Mouse (Mus musculus) Patski (cell line): ENCODE measurements around the gene Hcn2. TPM values are rescaled to one million over a fixed set of nuclear protein-coding genes. Genes with fewer than 3 reads are reported as not detected.
"Not testable (repeated sequence)": the region's sequence is repeated elsewhere in the genome, so short reads cannot be mapped to it uniquely, and the experiment has no call there.

Experiments used
- ATAC-seq: fragments of 100-300 bp; one replicate; pipeline ENCODE4 v1.8.0; 2021
- CTCF ChIA-PET: fragments of 350-600 bp; sonication (Branson Sonifier 250); formaldehyde crosslinking; loops from one replicate; lab custom pipeline; 2022; ENCODE audit warnings: inconsistent platforms; lab: Charles Lee
- POLR2A ChIA-PET: fragments of 350-600 bp; sonication (Branson Sonifier 250); formaldehyde crosslinking; loops from one replicate; lab custom pipeline; 2022; ENCODE audit warnings: antibody characterized with exemption, inconsistent platforms; lab: Charles Lee
- DNase-seq: peaks from one replicate; pipeline ENCODE4 v3.0.0-alpha.2; 2011; ENCODE audit warnings: low read depth, low spot score
- H3K27me3 ChIP-seq: fragments of 371-371 bp; one replicate; pipeline ENCODE4 v1.5.1; 2021
- CTCF ChIP-seq: fragments of 100-300 bp; IDR thresholded peaks from one replicate; pipeline ENCODE4 v1.5.1; 2021
- in situ Hi-C: fragments of 300-500 bp; cut with MboI; formaldehyde crosslinking; loops from 3 replicates; pipeline ENCODE4 v1.11.1; 2018; ENCODE audit warnings: low pct_unique_long_range_greater_than_20kb, mixed read lengths
- polyA plus RNA-seq: library from polyadenylated mRNA; unstranded; gene quantifications from one replicate; pipeline ENCODE4 v1.2.3, GENCODE M21; 2021

Hcn2 gene
- polyA plus RNA-seq, 1 experiment from 2014 or later: 15.4 TPM

DNA sequence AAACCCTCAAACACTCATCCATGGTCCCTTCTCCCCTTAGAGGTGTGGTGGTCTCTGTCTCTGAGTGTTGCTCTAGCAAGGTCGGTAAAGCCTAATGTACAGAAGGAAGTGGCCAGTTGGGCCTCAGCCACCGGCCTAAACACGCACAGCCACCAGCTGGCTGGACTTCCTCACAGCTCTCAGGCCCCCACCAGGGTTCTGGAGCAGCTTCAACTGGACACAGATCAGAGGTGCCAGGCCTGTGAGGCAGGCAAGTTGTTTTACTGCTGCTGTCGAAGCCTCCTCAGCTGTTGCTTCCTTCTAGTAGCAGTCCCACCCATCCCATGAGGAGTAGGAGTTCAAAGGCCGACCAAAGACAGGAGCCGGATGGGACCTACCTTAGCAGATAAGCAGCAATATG lies 18.5 kb upstream of the Hcn2 start:
- ChIA-PET CTCF (interaction anchor here (0.7 to 1.5 kb wide), 3 partner anchors 14 to 96 kb away, joined by 3 to 6 read pairs (median 4); no protein-coding TSS in a partner anchor), POLR2A (interaction anchor here (1.1 kb wide), 1 partner anchor 12 kb away, joined by 3 read pairs; no protein-coding TSS in a partner anchor)
- DNase-seq (no peak), ATAC-seq (no peak)
- in situ Hi-C loops: loop anchor here (10.0 kb wide), 1 partner anchor 87 kb away; no protein-coding TSS in a partner anchor
- TF ChIP-seq CTCF: no peak
- no peaks in the 10 kb centered on the region for H3K27me3 ChIP-seq

DNA sequence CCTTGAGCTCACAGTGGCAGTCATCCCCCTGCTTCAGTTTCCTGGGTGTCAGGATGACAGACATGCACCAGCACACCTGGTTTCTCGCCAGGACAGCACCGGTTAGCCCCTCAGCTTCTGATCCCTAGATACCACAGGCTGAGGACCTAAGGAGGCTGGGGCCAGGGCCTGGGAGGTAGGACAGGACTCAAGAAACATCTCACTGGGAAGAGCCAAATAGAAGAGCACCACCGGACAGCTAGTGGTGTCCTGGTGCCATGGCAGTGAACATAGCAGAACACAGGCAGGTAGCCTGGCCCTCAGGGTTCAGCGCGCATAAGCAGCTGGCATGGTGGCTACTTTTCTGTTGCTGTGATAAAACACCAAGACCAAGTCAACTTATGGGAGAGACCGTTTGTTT lies 18.0 kb upstream of the Hcn2 start:
- no peak for ATAC-seq
- CTCF ChIA-PET: interaction anchor here (0.7 to 1.5 kb wide), 4 partner anchors 15 to 96 kb away, joined by 3 to 6 read pairs (median 4); no protein-coding TSS in a partner anchor
- no peaks in the 10 kb centered on the region for H3K27me3 ChIP-seq
- DNase-seq: no peak
- no peak for TF ChIP-seq CTCF
- POLR2A ChIA-PET: interaction anchor here (1.1 kb wide), 1 partner anchor 13 kb away, joined by 3 read pairs; no protein-coding TSS in a partner anchor
- in situ Hi-C loops: loop anchor here (10.0 kb wide), 1 partner anchor 86 kb away; no protein-coding TSS in a partner anchor

DNA sequence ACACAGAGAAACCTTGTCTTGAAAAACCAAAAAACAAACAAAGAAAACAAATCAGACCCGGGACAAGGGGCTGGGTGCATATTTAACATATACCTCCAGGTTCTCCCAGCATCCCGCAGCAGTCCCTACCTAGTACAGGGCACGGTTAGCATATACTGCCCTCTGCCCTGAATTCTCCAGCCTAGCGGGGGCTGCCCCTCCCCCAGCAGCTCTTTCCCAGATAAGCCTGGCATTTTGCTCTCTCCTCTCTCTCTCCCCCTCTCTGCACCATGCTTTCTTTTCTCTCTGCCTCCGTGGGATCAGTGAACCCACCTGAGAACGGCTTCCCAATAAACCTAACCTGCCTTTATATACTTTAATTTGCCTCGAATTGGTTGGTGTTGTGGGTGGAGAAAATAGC lies 15.8 kb upstream of the Hcn2 start:
- no peak for ATAC-seq
- in situ Hi-C loops: no loop called here
- no peaks in the 10 kb centered on the region for H3K27me3 ChIP-seq
- ChIA-PET POLR2A (no interaction called here), CTCF (interaction anchor here (1.8 kb wide), 1 partner anchor 17 kb away, joined by 7 read pairs; no protein-coding TSS in a partner anchor)
- no peak for DNase-seq
- TF ChIP-seq CTCF: no peak

DNA sequence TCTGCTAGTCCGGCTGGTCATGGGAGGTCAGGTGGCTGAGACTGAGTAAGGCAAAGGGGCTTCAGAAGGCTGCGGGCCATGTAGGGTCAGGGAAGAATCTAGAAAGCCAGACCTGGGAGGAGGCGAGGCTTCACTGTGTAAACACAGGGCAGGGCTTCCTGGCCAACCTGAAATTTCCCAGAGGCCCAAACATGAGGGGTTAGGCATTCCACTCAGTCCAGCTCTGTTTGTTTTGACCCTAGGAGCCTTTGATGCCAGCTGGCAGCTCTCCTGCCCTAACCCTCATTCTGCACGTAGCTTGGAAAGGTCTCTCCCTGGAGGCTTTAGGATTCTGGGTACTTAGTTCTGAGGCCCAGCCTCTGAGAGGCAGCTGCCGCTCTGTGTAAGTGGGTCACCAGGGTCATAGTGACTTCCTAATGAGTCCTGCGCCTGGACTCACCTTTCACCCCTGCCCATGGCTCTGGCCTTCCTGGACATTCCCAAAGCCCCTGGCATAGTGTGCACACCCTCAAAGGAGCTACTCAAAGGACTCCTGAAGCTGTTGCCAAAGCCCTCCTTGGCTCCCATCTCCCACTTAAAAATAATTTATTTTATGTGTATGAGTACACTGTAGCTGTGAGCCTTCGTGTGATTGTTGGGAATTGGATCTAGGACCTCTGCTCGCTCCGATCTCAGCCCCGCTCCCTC lies 14.8 kb upstream of the Hcn2 start:
- no peak for TF ChIP-seq CTCF
- in situ Hi-C loops: no loop called here
- ATAC-seq (no peak), DNase-seq (no peak)
- POLR2A ChIA-PET: no interaction called here
- CTCF ChIA-PET: interaction anchor here (1.8 kb wide), 1 partner anchor 18 kb away, joined by 7 read pairs; no protein-coding TSS in a partner anchor
- no peaks in the 10 kb centered on the region for H3K27me3 ChIP-seq

DNA sequence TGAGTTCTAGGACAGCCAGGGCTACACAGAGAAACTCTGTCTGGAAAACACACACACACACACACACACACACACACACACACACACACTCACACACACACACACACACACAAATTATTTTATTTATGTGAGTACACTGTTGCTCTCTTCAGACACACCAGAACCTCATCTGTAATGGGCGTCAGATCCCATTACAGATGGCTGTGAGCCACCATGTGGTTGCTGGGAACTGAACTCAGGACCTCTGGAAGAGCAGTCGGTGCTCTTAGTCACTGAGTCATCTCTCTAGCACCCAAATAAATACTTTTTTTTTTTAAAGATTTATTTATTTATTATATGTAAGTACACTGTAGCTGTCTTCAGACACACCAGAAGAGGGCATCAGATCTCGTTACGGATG lies 13.5 kb upstream of the Hcn2 start:
- in situ Hi-C loops, ATAC-seq, H3K27me3 ChIP-seq, DNase-seq, POLR2A ChIA-PET: not testable (repeated sequence)
- CTCF ChIA-PET: interaction anchor here (3.8 kb wide), 1 partner anchor 9 kb away, joined by 15 read pairs; no protein-coding TSS in a partner anchor

DNA sequence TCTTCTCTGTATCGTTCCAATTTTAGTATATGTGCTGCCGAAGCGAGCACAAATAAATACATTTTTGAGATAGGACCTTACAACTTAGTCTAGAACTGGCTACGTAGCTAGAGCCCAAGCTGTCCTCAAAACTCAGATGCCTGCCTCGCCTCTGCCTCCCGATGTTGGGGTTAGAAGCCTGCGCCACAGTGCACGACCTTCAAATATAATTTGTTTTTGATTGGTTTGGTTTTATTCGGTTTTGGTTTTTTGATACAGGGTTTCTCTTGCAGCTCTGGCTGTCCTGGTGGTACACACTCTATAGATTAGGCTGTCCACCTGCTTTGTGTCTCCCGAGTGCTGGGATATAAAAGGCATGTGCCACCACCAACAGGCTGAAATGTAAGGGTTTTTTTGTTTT lies 12.9 kb upstream of the Hcn2 start:
- no peak for TF ChIP-seq CTCF
- ChIA-PET POLR2A (interaction anchor here (0.6 to 2.1 kb wide), 5 partner anchors 11 to 63 kb away, joined by 3 to 9 read pairs (median 4); partner anchors contain the start of gene Cdc34), CTCF (interaction anchor here (0.8 to 3.8 kb wide), 2 partner anchors 10 to 20 kb away, joined by 3 to 15 read pairs; no protein-coding TSS in a partner anchor)
- H3K27me3 ChIP-seq: no peaks in the 10 kb centered on the region
- DNase-seq (no peak), ATAC-seq (no peak)
- in situ Hi-C loops: no loop called here

DNA sequence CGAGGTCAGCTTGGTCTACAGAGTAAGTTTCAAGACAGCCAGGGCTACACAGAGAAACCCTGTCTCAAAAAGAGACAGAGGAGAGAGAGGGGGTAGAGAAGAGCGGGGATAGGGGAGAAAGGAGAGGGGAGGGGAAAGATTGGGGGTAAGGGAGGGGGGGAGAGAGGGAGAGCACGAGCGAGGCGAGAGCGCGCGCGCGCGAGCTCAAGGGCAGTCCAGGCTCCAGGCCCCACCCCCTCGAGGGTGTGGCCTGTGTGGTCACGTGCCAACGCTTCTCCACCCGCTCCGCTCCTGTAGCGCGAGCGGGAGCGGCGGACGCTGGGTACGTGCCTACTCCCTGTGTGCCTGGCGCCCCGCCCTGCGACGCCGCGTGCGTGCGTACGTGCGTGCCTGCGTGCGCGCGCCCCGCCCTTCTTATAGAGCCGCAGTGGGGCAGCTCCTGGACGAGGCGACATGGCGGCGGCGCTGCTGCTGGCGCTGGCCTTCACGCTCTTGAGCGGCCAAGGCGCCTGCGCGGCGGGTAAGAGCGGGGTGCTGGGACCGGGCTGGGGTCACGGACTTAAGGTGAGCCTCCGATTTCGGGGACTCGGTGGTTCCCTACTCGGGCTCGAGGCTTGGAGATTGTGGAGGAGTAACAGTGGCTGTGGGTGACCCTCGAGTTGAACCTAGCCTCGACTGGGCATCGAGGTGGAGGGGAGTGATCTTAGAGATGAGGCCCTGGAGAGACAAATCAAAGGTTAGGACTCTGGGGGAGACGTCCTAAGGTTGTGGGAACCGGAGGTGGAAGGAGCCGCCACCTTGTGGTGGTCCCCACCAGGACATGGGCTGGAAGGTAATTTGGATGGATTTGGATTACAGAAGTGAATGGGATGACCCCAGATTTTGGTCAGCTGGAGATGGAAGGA lies 12.1 kb upstream of the Hcn2 start, which contains the start of gene Bsg:
Gene Bsg (plus strand): TSS at position 427 of the 905 bp plus-strand sequence.
- TF ChIP-seq CTCF: no peak
- no peaks in the 10 kb centered on the region for H3K27me3 ChIP-seq
- ChIA-PET CTCF (interaction anchor here (0.8 to 3.8 kb wide), 3 partner anchors 11 to 29 kb away, joined by 3 to 15 read pairs (median 3); no protein-coding TSS in a partner anchor), POLR2A (interaction anchor here (0.6 to 2.1 kb wide), 6 partner anchors 11 to 98 kb away, joined by 3 to 9 read pairs (median 4); partner anchors contain the start of gene Cdc34)
- peak; percentile 89 for ATAC-seq
- in situ Hi-C loops: no loop called here
- peak; percentile 76 for DNase-seq

DNA sequence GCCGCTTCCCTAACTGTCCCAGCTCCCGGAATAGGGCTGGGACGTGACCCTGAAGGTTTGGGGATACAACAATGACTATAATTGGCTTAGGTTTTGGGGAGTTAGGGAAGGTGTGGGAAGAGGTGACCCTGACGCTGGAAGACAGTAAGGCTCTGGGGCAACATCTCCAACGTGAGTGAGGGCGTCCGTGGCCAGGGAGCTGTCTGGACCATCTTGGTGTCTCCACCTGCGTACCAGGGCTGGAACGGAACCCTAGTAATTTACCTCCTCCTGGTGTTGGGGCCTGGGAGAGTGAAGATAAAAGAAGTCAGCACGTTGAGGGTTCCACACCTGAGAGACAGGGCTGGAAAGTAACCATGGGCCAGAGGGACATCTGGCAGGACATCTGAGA lies 11.5 kb upstream of the Hcn2 start:
- DNase-seq: no peak
- TF ChIP-seq CTCF: no peak
- in situ Hi-C loops: no loop called here

DNA sequence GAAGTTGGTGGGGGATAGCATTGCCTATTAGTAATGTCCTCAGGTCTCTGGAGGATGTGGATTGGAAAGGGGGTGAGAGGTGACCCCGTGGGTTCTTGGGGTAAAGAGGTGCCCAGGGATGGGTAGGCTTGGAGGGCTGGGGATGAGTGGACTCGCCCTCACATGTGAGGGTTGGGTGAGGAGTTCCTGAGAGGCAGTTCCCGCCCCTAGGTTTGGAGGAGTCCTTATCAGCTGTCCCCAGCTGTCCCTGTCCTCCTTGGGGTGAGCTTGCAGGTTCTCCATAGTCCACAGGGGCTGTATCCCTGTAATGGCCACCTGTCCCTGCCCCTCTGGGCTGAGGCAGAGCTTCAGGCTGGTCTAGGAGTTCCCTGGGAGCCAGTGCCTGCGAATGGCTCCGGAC lies 10.5 kb upstream of the Hcn2 start:
- no peak for ATAC-seq
- POLR2A ChIA-PET: interaction anchor here (1.5 kb wide), 1 partner anchor 9 kb away, joined by 4 read pairs; no protein-coding TSS in a partner anchor
- no peak for DNase-seq
- in situ Hi-C loops: no loop called here
- no peaks in the 10 kb centered on the region for H3K27me3 ChIP-seq
- TF ChIP-seq CTCF: no peak
- CTCF ChIA-PET: interaction anchor here (1.0 to 3.8 kb wide), 3 partner anchors 10 to 74 kb away, joined by 3 to 15 read pairs (median 4); no protein-coding TSS in a partner anchor

More for the DNA sequence above, 11.5 kb upstream of the Hcn2 start:
- CTCF ChIA-PET: interaction anchor here (1.0 to 3.8 kb wide), 3 partner anchors 11 to 75 kb away, joined by 3 to 15 read pairs (median 4); no protein-coding TSS in a partner anchor
- ATAC-seq: no peak
- H3K27me3 ChIP-seq: no peaks in the 10 kb centered on the region
- POLR2A ChIA-PET: interaction anchor here (1.3 to 2.1 kb wide), 3 partner anchors 10 to 23 kb away, joined by 3 to 9 read pairs (median 4); partner anchors contain the start of gene Cdc34
